Mouse (Mus musculus) hindbrain, embryonic 11.5 days (tissue): Measurements from ENCODE around the gene 2310033P09Rik. TPM values are rescaled to one million over a fixed set of nuclear protein-coding genes. Genes with fewer than 3 reads are reported as not detected.

Experiments
- ATAC-seq: fragments of 200-750 bp; cut with Nextera tagmentation; 2 replicates; pipeline ENCODE4 v1.8.0; 2017; ENCODE audit warnings: mild to moderate bottlenecking, moderate TSS enrichment, moderate library complexity; ENCODE audit not compliant: low FRiP score
- DNase-seq: peaks from one replicate; pipeline ENCODE4 v3.0.0-alpha.2; 2015; ENCODE audit warnings: low spot score
- H3K27ac ChIP-seq: fragments of 300-500 bp; sonication (generic); 2 replicates; pipeline ENCODE4 v1.5.1; 2014; ENCODE audit warnings: mild to moderate bottlenecking, low read depth, low read length
- H3K27me3 ChIP-seq: fragments of 300-500 bp; sonication (generic); 2 replicates; pipeline ENCODE4 v1.6.1; 2014; ENCODE audit warnings: mild to moderate bottlenecking, low read length, moderate library complexity, mixed read lengths; ENCODE audit not compliant: control insufficient read depth, insufficient read depth
- H3K36me3 ChIP-seq: fragments of 300-500 bp; sonication (generic); 2 replicates; pipeline ENCODE4 v1.6.1; 2014; ENCODE audit warnings: mild to moderate bottlenecking, low read length, moderate library complexity, mixed read lengths; ENCODE audit not compliant: control insufficient read depth, insufficient read depth
- H3K4me1 ChIP-seq: fragments of 300-500 bp; sonication (generic); replicated peaks from 2 replicates; pipeline ENCODE4 v1.6.1; 2014; ENCODE audit warnings: low read length, mixed read lengths; ENCODE audit not compliant: control insufficient read depth, insufficient read depth
- H3K4me2 ChIP-seq: fragments of 300-500 bp; sonication (generic); replicated peaks from 2 replicates; pipeline ENCODE4 v1.6.1; 2014; ENCODE audit warnings: mild to moderate bottlenecking, low read depth, low read length
- H3K4me3 ChIP-seq: fragments of 300-500 bp; sonication (generic); 2 replicates; pipeline ENCODE4 v1.5.1; 2014; ENCODE audit warnings: low read depth, low read length
- H3K9ac ChIP-seq: fragments of 300-500 bp; sonication (generic); 2 replicates; pipeline ENCODE4 v1.6.1; 2014; ENCODE audit warnings: low read depth, low read length
- H3K9me3 ChIP-seq: fragments of 300-500 bp; sonication (generic); 2 replicates; pipeline ENCODE4 v1.6.1; 2016; ENCODE audit warnings: low read length; ENCODE audit not compliant: control insufficient read depth
- WGBS: fragments of 180-500 bp; shearing (Covaris S2); extraction: QIAGEN DNeasy Blood & Tissue Kit; methylation state at CpG from one replicate; pipeline ENCODE4 v1.1.7; 2014; 5-methylcytosine and 5-hydroxymethylcytosine counted together
- polyA plus RNA-seq: library from polyadenylated mRNA; unstranded; fragments of >200 nt; fragmentation: Nextera tagmentation; extraction: Ambion mirVana; gene quantifications from 2 replicates; pipeline ENCODE4 v1.2.1, GENCODE M21; 2014

The 2310033P09Rik gene
- 33.4 and 40.9 TPM in 2 replicates for polyA plus RNA-seq

- H3K4me1 ChIP-seq, result no peaks in the 10 kb centered on the region
- no peaks in the 10 kb centered on the region for H3K27me3 ChIP-seq
- under 1% methylated on average over 65 of the region's 67 CpGs for WGBS
- 0 out of 2 replicates have a peak, but pooled peaks cover 5% of the 10 kb centered on the region for H3K36me3 ChIP-seq
- peak; percentile 99 for DNase-seq
- peak within 1 kb of the TSS; percentile 86 for H3K27ac ChIP-seq
- ATAC-seq, result peak; percentile 86
- peak within 1 kb of the TSS; percentile 82 for H3K4me2 ChIP-seq
- peak within 1 kb of the TSS; percentile 91 for H3K4me3 ChIP-seq
- peak within 1 kb of the TSS; percentile 88 for H3K9ac ChIP-seq
- H3K9me3 ChIP-seq, result no peaks in the 10 kb centered on the region
Observed at GRCm38 (mm10) chr11:59208153-59208831, at the start of gene 2310033P09Rik. TSS of gene 2310033P09Rik (plus strand) at chr11:59208321.

- ATAC-seq (no peak), DNase-seq (no peak)
- Histone ChIP-seq H3K4me3 (no peak overlapping the region), H3K4me1 (peaks cover 3% of the 10 kb centered on the region), H3K27me3 (no peaks in the 10 kb centered on the region), H3K4me2 (no peak overlapping the region), H3K27ac (no peak overlapping the region), H3K9me3 (no peaks in the 10 kb centered on the region), H3K36me3 (peaks cover 2% of the 10 kb centered on the region; the same call in 1 of the 2 replicates), H3K9ac (no peak overlapping the region)
- 93% methylated on average over 13 of the region's 13 CpGs for WGBS
Observed at GRCm38 (mm10) chr11:59159099-59159498, 49.0 kb upstream of the 2310033P09Rik start.

GRCm38 (mm10) chr11:59159558-59159957, 48.6 kb upstream of the 2310033P09Rik start:
- H3K9me3 ChIP-seq, result no peaks in the 10 kb centered on the region

GRCm38 (mm10) chr11:59161398-59161797, 46.7 kb upstream of the 2310033P09Rik start:
- DNase-seq, result no peak
- H3K4me3 ChIP-seq, result no peak overlapping the region
- H3K27ac ChIP-seq, result no peak overlapping the region
- peaks cover 2% of the 10 kb centered on the region; the same call in 1 of the 2 replicates for H3K36me3 ChIP-seq
- no peak overlapping the region for H3K9ac ChIP-seq
- H3K4me1 ChIP-seq, result peaks cover 3% of the 10 kb centered on the region
- H3K9me3 ChIP-seq, result no peaks in the 10 kb centered on the region
- H3K27me3 ChIP-seq, result no peaks in the 10 kb centered on the region
- WGBS, result 80% methylated on average over 5 of the region's 5 CpGs
- ATAC-seq, result no peak
- no peak overlapping the region for H3K4me2 ChIP-seq

More at GRCm38 (mm10) chr11:59159558-59159957, 48.6 kb upstream of the 2310033P09Rik start:
- H3K36me3 ChIP-seq, result peaks cover 2% of the 10 kb centered on the region; the same call in 1 of the 2 replicates
- no peak overlapping the region for H3K9ac ChIP-seq
- no peak overlapping the region for H3K27ac ChIP-seq
- peaks cover 3% of the 10 kb centered on the region for H3K4me1 ChIP-seq
- no peak for ATAC-seq
- no peak overlapping the region for H3K4me3 ChIP-seq
- DNase-seq, result no peak
- WGBS, result 93% methylated on average over 4 of the region's 4 CpGs
- no peak overlapping the region for H3K4me2 ChIP-seq
- H3K27me3 ChIP-seq, result no peaks in the 10 kb centered on the region

GRCm38 (mm10) chr11:59162443-59163254, 45.5 kb upstream of the 2310033P09Rik start:
- peak overlapping the region; percentile 54; the same call in 1 of the 2 replicates for H3K9ac ChIP-seq
- peaks cover 2% of the 10 kb centered on the region; the same call in 1 of the 2 replicates for H3K36me3 ChIP-seq
- WGBS, result 65% methylated on average over 9 of the region's 9 CpGs
- H3K27me3 ChIP-seq, result no peaks in the 10 kb centered on the region
- H3K4me2 ChIP-seq, result peak overlapping the region; percentile 59
- peak overlapping the region; percentile 94; the same call in 1 of the 2 replicates for H3K27ac ChIP-seq
- ATAC-seq, result no peak; the same call in 1 of the 2 replicates
- no peaks in the 10 kb centered on the region for H3K9me3 ChIP-seq
- peaks cover 3% of the 10 kb centered on the region for H3K4me1 ChIP-seq
- DNase-seq, result no peak
- H3K4me3 ChIP-seq, result peak overlapping the region; percentile 71

GRCm38 (mm10) chr11:59163255-59164236, 44.6 kb upstream of the 2310033P09Rik start, which contains the start of gene Iba57:
TSS of gene Iba57 (minus strand) at chr11:59163739.
- peak; percentile 99 for ATAC-seq
- Histone ChIP-seq H3K4me3 (peak within 1 kb of the TSS; percentile 71), H3K9ac (peak within 1 kb of the TSS; percentile 86), H3K27ac (peak within 1 kb of the TSS; percentile 94), H3K4me2 (peak within 1 kb of the TSS; percentile 59), H3K9me3 (no peaks in the 10 kb centered on the region), H3K4me1 (peaks cover 3% of the 10 kb centered on the region), H3K36me3 (no peaks in the 10 kb centered on the region), H3K27me3 (no peaks in the 10 kb centered on the region)
- WGBS, result 3% methylated on average over 66 of the region's 68 CpGs
- peak; percentile 96 for DNase-seq

- DNase-seq (no peak), ATAC-seq (no peak)
- Histone ChIP-seq H3K9ac (peak overlapping the region; percentile 86; the same call in 1 of the 2 replicates), H3K4me1 (peaks cover 3% of the 10 kb centered on the region), H3K4me2 (peak overlapping the region; percentile 50), H3K9me3 (no peaks in the 10 kb centered on the region), H3K27ac (peak overlapping the region; percentile 94; the same call in 1 of the 2 replicates), H3K27me3 (no peaks in the 10 kb centered on the region), H3K4me3 (peak overlapping the region; percentile 71; the same call in 1 of the 2 replicates), H3K36me3 (no peaks in the 10 kb centered on the region)
- 88% methylated on average over 9 of the region's 9 CpGs for WGBS
Observed at GRCm38 (mm10) chr11:59164384-59164783, 43.7 kb upstream of the 2310033P09Rik start.
